Mouse (Mus musculus) forebrain, embryonic 11.5 days (tissue): ENCODE measurements at regions not wholly inside any gene's neighbourhood (a gene's known extent, or its start where the extent isn't known, plus 50 kb on each side); places are given as distances from the start of the nearest gene placed in this dataset.
A peak's percentile ranks its signal among the peaks of the same experiment; 100 is the strongest.

ENCODE experiments used
- ATAC-seq: fragments of 200-750 bp; cut with Nextera tagmentation; replicated peaks from 2 replicates; pipeline ENCODE4 v1.8.0; 2017; ENCODE audit warnings: moderate TSS enrichment; ENCODE audit not compliant: low FRiP score
- DNase-seq: peaks from one replicate; pipeline ENCODE4 v3.0.0-alpha.2; 2017; ENCODE audit warnings: low spot score
- H3K27ac ChIP-seq: fragments of 300-500 bp; sonication (generic); 2 replicates; pipeline ENCODE4 v1.5.1; 2014; ENCODE audit warnings: low read depth, low read length
- H3K27me3 ChIP-seq: fragments of 300-500 bp; sonication (generic); 2 replicates; pipeline ENCODE4 v1.6.1; 2014; ENCODE audit warnings: mild to moderate bottlenecking, low read length, mixed read lengths; ENCODE audit not compliant: control insufficient read depth, insufficient read depth
- H3K36me3 ChIP-seq: fragments of 300-500 bp; sonication (generic); 2 replicates; pipeline ENCODE4 v1.6.1; 2014; ENCODE audit warnings: mild to moderate bottlenecking, low read length, moderate library complexity, mixed read lengths; ENCODE audit not compliant: control insufficient read depth, insufficient read depth
- H3K4me1 ChIP-seq: fragments of 300-500 bp; sonication (generic); replicated peaks from 2 replicates; pipeline ENCODE4 v1.6.1; 2014; ENCODE audit warnings: low read length, mixed read lengths; ENCODE audit not compliant: control insufficient read depth, insufficient read depth
- H3K4me2 ChIP-seq: fragments of 300-500 bp; sonication (generic); 2 replicates; pipeline ENCODE4 v1.6.1; 2014; ENCODE audit warnings: low read depth, mild to moderate bottlenecking, low read length, moderate library complexity, mixed read lengths; ENCODE audit not compliant: severe bottlenecking
- H3K4me3 ChIP-seq: fragments of 300-500 bp; sonication (generic); 2 replicates; pipeline ENCODE4 v1.5.1; 2014; ENCODE audit warnings: low read depth, low read length
- H3K9ac ChIP-seq: fragments of 300-500 bp; sonication (generic); 2 replicates; pipeline ENCODE4 v1.6.1; 2014; ENCODE audit warnings: low read length
- H3K9me3 ChIP-seq: fragments of 300-500 bp; sonication (generic); 2 replicates; pipeline ENCODE4 v1.6.1; 2016; ENCODE audit warnings: low read length, mixed read lengths; ENCODE audit not compliant: control insufficient read depth
- WGBS: fragments of 180-500 bp; shearing (Covaris S2); extraction: QIAGEN DNeasy Blood & Tissue Kit; methylation state at CpG from one replicate; pipeline ENCODE4 v1.1.7; 2014; 5-methylcytosine and 5-hydroxymethylcytosine counted together

DNA sequence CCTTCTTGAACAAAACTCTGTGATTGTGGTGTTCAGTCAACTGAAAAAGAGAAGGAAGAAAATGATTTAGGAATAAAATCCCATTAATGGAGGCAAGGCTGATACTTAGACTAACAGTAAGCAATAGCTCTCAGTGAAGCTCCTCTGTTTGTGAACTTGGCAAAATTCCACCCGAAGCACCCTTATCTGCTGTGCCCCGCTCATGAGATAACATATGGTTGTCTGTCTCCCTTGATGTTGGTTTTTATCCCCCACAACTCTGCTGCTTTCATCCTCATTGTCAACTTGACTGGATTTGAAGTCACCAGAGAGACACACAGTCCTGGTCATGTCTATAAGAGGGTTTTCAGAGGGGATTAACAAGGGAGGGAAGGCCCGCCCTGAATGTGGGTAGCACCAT, 646.1 kb downstream of the Sox6 start:
- Histone ChIP-seq H3K9ac (no peak overlapping the region), H3K4me1 (peaks cover 2% of the 10 kb centered on the region; the same call in 1 of the 2 replicates), H3K36me3 (no peaks in the 10 kb centered on the region), H3K27ac (no peak overlapping the region), H3K4me3 (no peak overlapping the region), H3K4me2 (no peak overlapping the region), H3K27me3 (no peaks in the 10 kb centered on the region), H3K9me3 (no peaks in the 10 kb centered on the region)
- ATAC-seq = no peak
- WGBS = 78% methylated on average over 3 of the region's 3 CpGs
- peak; percentile 33 for DNase-seq

DNA sequence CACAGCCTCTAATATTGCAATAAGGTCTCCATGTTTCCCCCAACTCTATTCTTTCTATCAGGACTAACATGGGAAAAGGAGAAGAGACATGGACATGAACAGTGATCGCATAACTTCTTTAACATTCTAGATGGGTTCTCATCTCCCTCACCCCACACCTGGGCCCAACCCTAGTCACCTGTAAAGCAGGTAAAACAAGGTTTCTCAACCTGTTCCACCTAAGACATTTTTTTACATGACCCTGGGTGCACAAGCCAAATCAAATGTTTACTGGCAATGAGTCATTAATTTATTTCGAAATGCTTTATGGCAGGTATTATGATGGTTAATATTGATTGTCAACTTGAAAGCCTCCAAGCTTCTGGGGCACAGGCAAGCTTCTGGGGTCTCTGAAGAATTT, 640.4 kb downstream of the Sox6 start:
- 96% methylated on average over 2 of the region's 2 CpGs for WGBS
- Histone ChIP-seq H3K4me3 (no peak overlapping the region), H3K9me3 (no peaks in the 10 kb centered on the region), H3K4me2 (no peak overlapping the region), H3K36me3 (no peaks in the 10 kb centered on the region), H3K27ac (no peak overlapping the region), H3K4me1 (no peaks in the 10 kb centered on the region), H3K27me3 (no peaks in the 10 kb centered on the region), H3K9ac (no peak overlapping the region)
- ATAC-seq (no peak), DNase-seq (no peak)

GRCm38 (mm10) chr7:115399461-115399860, 639.1 kb downstream of the Sox6 start:
- 70% methylated on average over 3 of the region's 3 CpGs for WGBS
- Histone ChIP-seq H3K9me3 (no peaks in the 10 kb centered on the region), H3K4me1 (no peaks in the 10 kb centered on the region), H3K4me3 (no peak overlapping the region), H3K9ac (no peak overlapping the region), H3K36me3 (no peaks in the 10 kb centered on the region), H3K27me3 (no peaks in the 10 kb centered on the region), H3K27ac (no peak overlapping the region), H3K4me2 (no peak overlapping the region)
- ATAC-seq = no peak
- peak; percentile 26 for DNase-seq

GRCm38 (mm10) chr7:115407889-115408288, 630.7 kb downstream of the Sox6 start:
- Histone ChIP-seq H3K27ac (no peak overlapping the region), H3K9me3 (no peaks in the 10 kb centered on the region), H3K9ac (no peak overlapping the region), H3K4me2 (no peak overlapping the region), H3K4me1 (peaks cover 8% of the 10 kb centered on the region), H3K27me3 (no peaks in the 10 kb centered on the region), H3K36me3 (no peaks in the 10 kb centered on the region), H3K4me3 (no peak overlapping the region)
- WGBS = 81% methylated on average over 3 of the region's 3 CpGs
- ATAC-seq (no peak), DNase-seq (no peak)

DNA sequence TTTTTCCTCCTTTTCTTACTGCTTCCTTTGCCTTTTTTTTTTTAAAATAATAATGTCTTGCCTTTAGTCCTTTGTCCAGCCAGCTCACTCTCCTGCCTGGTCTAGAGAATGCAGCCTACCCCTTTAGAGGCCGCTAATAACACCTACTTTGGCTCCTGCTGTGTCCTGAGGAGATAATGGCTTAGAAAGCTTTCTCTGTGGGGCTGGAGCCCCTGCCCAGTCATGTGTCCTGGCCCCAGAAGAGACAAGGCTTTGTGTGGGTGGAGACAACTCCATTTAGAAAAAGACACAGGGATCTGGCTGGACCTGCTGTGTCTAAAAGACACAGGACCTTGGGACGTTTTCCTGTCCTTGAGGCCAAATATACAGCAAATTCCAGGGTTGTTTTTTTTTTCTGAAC, 629.7 kb downstream of the Sox6 start:
- 7% methylated on average over 2 of the region's 2 CpGs for WGBS

GRCm38 (mm10) chr7:115410501-115411230, 627.9 kb downstream of the Sox6 start:
- Histone ChIP-seq H3K9ac (no peak overlapping the region), H3K9me3 (no peaks in the 10 kb centered on the region), H3K36me3 (no peaks in the 10 kb centered on the region), H3K27ac (no peak overlapping the region), H3K27me3 (no peaks in the 10 kb centered on the region), H3K4me1 (peaks cover 13% of the 10 kb centered on the region), H3K4me3 (no peak overlapping the region), H3K4me2 (no peak overlapping the region)
- ATAC-seq (no peak), DNase-seq (no peak)
- WGBS = 80% methylated on average over 17 of the region's 17 CpGs

More for the DNA sequence above, 629.7 kb downstream of the Sox6 start:
- Histone ChIP-seq H3K36me3 (no peaks in the 10 kb centered on the region), H3K4me1 (peaks cover 8% of the 10 kb centered on the region), H3K9ac (no peak overlapping the region), H3K4me3 (no peak overlapping the region), H3K27ac (no peak overlapping the region), H3K4me2 (no peak overlapping the region), H3K9me3 (no peaks in the 10 kb centered on the region), H3K27me3 (no peaks in the 10 kb centered on the region)
- no peak for ATAC-seq
- no peak for DNase-seq

GRCm38 (mm10) chr7:115411456-115411855, 627.1 kb downstream of the Sox6 start:
- Histone ChIP-seq H3K4me3 (no peak overlapping the region), H3K27me3 (no peaks in the 10 kb centered on the region), H3K36me3 (no peaks in the 10 kb centered on the region), H3K4me1 (peaks cover 13% of the 10 kb centered on the region), H3K27ac (no peak overlapping the region), H3K4me2 (no peak overlapping the region), H3K9ac (no peak overlapping the region), H3K9me3 (no peaks in the 10 kb centered on the region)
- WGBS = 52% methylated on average over 2 of the region's 2 CpGs
- DNase-seq (no peak), ATAC-seq (no peak)

- H3K27me3 ChIP-seq = no peaks in the 10 kb centered on the region
- peaks cover 9% of the 10 kb centered on the region for H3K4me1 ChIP-seq
- DNase-seq (peak; percentile 79), ATAC-seq (peak; percentile 86)
- H3K4me2 ChIP-seq = no peak overlapping the region
- H3K9ac ChIP-seq = no peak overlapping the region
- WGBS = 9% methylated on average over 5 of the region's 5 CpGs
- H3K4me3 ChIP-seq = no peak overlapping the region
- no peaks in the 10 kb centered on the region for H3K9me3 ChIP-seq
- peak overlapping the region; percentile 66; the same call in 1 of the 2 replicates for H3K27ac ChIP-seq
- H3K36me3 ChIP-seq = no peaks in the 10 kb centered on the region
Observed at GRCm38 (mm10) chr7:115415147-115415561, 623.4 kb downstream of the Sox6 start.
